Mouse (Mus musculus): Measurements from ENCODE around the gene Ctnna3.
"Not testable (repeated sequence)": the region's sequence is repeated elsewhere in the genome, so short reads cannot be mapped to it uniquely, and the experiment has no call there.

Ctnna3 gene

GRCm38 (mm10) chr10:64876506-64876905 lies 1446.6 kb downstream of the Ctnna3 start:
- DNase-seq (ENCODE audit: low read depth, low spot score), result no peak

- DNase-seq (ENCODE audit: low read depth, low spot score), result no peak
Observed at GRCm38 (mm10) chr10:64879860-64880259, 1450.0 kb downstream of the Ctnna3 start.

GRCm38 (mm10) chr10:64886946-64887345 lies 1457.0 kb downstream of the Ctnna3 start:
- DNase-seq (ENCODE audit: low read depth, low spot score), result no peak

GRCm38 (mm10) chr10:64892458-64892857 lies 1462.6 kb downstream of the Ctnna3 start:
- DNase-seq (ENCODE audit: low read depth, low spot score), result no peak

- no peak for DNase-seq (ENCODE audit: low read depth, low spot score)
Observed at GRCm38 (mm10) chr10:64898739-64899138, 1468.8 kb downstream of the Ctnna3 start.

GRCm38 (mm10) chr10:64901726-64902125 lies 1471.8 kb downstream of the Ctnna3 start:
- DNase-seq (ENCODE audit: low read depth, low spot score), result no peak

GRCm38 (mm10) chr10:64940975-64941374 lies 1511.1 kb downstream of the Ctnna3 start:
- no peak for DNase-seq (ENCODE audit: low read depth, low spot score)

GRCm38 (mm10) chr10:64958391-64958790 lies 1528.5 kb downstream of the Ctnna3 start:
- no peak for DNase-seq (ENCODE audit: low read depth, low spot score)

GRCm38 (mm10) chr10:64992871-64993270 lies 1563.0 kb downstream of the Ctnna3 start:
- DNase-seq (ENCODE audit: low read depth, low spot score), result no peak

- DNase-seq (ENCODE audit: low read depth, low spot score), result no peak
Observed at GRCm38 (mm10) chr10:65013525-65013924, 1583.6 kb downstream of the Ctnna3 start.

GRCm38 (mm10) chr10:65022667-65023066 lies 1592.8 kb downstream of the Ctnna3 start:
- DNase-seq (ENCODE audit: low read depth, low spot score), result no peak

GRCm38 (mm10) chr10:65033516-65033915 lies 1603.6 kb downstream of the Ctnna3 start:
- DNase-seq (ENCODE audit: low read depth, low spot score), result not testable (repeated sequence)
